Mouse (Mus musculus) ES-E14 (cell line): ENCODE results near the gene Hoxb4.

Source experiments
- CHD2 ChIP-seq: IDR thresholded peaks from 2 replicates; pipeline ENCODE4 v1.6.1; 2014; ENCODE audit warnings: mild to moderate bottlenecking, low read depth, low read length, inconsistent platforms
- HCFC1 ChIP-seq: IDR thresholded peaks from 2 replicates; pipeline ENCODE4 v1.6.1; 2012; ENCODE audit warnings: low read length, inconsistent platforms, borderline replicate concordance; ENCODE audit not compliant: insufficient read depth
- MAFK ChIP-seq: IDR thresholded peaks from 2 replicates; pipeline ENCODE4 v1.6.1; 2014; ENCODE audit warnings: mild to moderate bottlenecking, low read depth, low read length, inconsistent platforms; ENCODE audit not compliant: insufficient read depth
- ZNF384 ChIP-seq: IDR thresholded peaks from 2 replicates; pipeline ENCODE4 v1.6.1; 2012; ENCODE audit warnings: low read depth, low read length, inconsistent platforms

DNA sequence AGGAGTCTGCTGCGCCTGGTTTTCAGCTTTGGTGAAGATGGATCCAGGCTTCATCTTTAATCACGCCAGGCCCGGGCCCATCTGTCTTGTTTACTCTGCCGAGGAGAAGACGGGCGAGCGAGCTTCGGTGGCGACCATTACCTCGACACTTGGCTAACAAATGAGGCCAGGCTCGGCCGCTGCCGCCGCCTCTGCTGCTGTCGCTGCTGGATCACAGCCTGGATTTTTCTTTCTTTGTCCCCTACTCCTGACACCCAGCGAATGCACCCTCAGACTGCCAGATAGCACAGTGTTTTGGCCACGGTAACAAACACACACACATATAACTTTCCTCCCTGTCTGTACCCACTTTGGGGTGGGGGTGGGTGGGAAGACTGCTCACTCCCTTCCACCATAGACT lies 2.6 kb downstream of the Hoxb4 start:
- TF ChIP-seq HCFC1 (no peak), ZNF384 (no peak), CHD2 (no peak), MAFK (no peak)
